Mouse (Mus musculus) midbrain, embryonic 16.5 days (tissue): ENCODE measurements around the gene Ap4e1. TPM values are rescaled to one million over a fixed set of nuclear protein-coding genes. Genes with fewer than 3 reads are reported as not detected.
A peak's percentile ranks its signal among the peaks of the same experiment; 100 is the strongest.
"Not testable (repeated sequence)": the region's sequence is repeated elsewhere in the genome, so short reads cannot be mapped to it uniquely, and the experiment has no call there.

Source experiments
- ATAC-seq: fragments of 200-750 bp; cut with Nextera tagmentation; 2 replicates; pipeline ENCODE4 v1.8.0; 2017; ENCODE audit warnings: moderate TSS enrichment
- H3K27ac ChIP-seq: fragments of 300-500 bp; sonication (generic); 2 replicates; pipeline ENCODE4 v1.5.1; 2014; ENCODE audit warnings: mild to moderate bottlenecking, low read length, mixed read lengths
- H3K27me3 ChIP-seq: fragments of 300-500 bp; sonication (generic); 2 replicates; pipeline ENCODE4 v1.6.1; 2014; ENCODE audit warnings: low read depth, low read length, mixed read lengths; ENCODE audit not compliant: control insufficient read depth, insufficient read depth
- H3K36me3 ChIP-seq: fragments of 300-500 bp; sonication (generic); 2 replicates; pipeline ENCODE4 v1.6.1; 2014; ENCODE audit warnings: mild to moderate bottlenecking, low read length, moderate library complexity, mixed read lengths; ENCODE audit not compliant: control insufficient read depth, insufficient read depth
- H3K4me1 ChIP-seq: fragments of 300-500 bp; sonication (generic); 2 replicates; pipeline ENCODE4 v1.6.1; 2014; ENCODE audit warnings: mild to moderate bottlenecking, low read length, mixed read lengths; ENCODE audit not compliant: control insufficient read depth, insufficient read depth
- H3K4me2 ChIP-seq: fragments of 300-500 bp; sonication (generic); 2 replicates; pipeline ENCODE4 v1.6.1; 2014; ENCODE audit warnings: mild to moderate bottlenecking, low read length, mixed read lengths
- H3K4me3 ChIP-seq: fragments of 300-500 bp; sonication (generic); 2 replicates; pipeline ENCODE4 v1.5.1; 2014; ENCODE audit warnings: low read depth, mild to moderate bottlenecking, low read length, moderate library complexity, mixed read lengths
- H3K9ac ChIP-seq: fragments of 300-500 bp; sonication (generic); 2 replicates; pipeline ENCODE4 v1.6.1; 2014; ENCODE audit warnings: low read depth, low read length, mixed read lengths
- H3K9me3 ChIP-seq: fragments of 300-500 bp; sonication (generic); replicated peaks from 2 replicates; pipeline ENCODE4 v1.6.1; 2014; ENCODE audit warnings: mild to moderate bottlenecking, low read length, mixed read lengths; ENCODE audit not compliant: control insufficient read depth, poor library complexity, severe bottlenecking
- WGBS: fragments of 180-500 bp; shearing (Covaris S2); extraction: QIAGEN DNeasy Blood & Tissue Kit; methylation state at CpG from one replicate; pipeline ENCODE4 v1.1.7; 2014; 5-methylcytosine and 5-hydroxymethylcytosine counted together
- polyA plus RNA-seq: library from polyadenylated mRNA; unstranded; fragments of >200 nt; fragmentation: Nextera tagmentation; extraction: Ambion mirVana; gene quantifications from 2 replicates; pipeline ENCODE4 v1.2.1, GENCODE M21; 2015

Ap4e1 gene
- polyA plus RNA-seq, 1 experiment from 2014 or later: 10.8 TPM

DNA sequence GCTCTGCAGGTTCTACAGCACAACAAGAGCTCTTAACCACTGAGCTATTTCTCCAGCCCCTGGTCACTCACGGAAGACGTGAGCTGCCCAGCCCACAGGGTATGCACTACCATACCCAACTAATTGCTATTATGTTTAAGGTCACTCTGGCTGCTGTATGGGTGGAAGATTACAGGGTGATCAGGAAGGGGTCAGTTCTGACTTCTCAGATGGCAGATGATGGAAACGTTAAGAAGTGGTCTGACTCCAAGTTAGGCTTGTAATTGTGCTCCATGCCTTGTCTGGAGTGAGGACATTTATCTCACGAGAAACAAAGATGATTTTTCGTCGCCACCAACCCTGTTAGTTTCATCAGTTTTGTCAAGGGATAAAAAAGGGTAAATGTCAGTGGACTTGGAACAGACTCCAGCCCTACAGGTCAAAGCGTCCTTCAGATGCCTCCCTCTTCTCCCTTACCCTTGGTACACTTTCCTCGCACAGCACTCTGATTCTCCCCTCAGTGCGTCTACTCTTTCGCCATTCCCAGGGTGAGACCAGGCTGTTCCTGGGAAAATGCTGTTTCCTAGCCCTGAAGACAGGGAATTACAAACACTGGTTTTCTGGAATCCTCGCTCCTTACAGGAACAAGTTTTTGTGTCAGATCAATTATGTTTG lies 61.4 kb downstream of the Ap4e1 start:
- Histone ChIP-seq H3K27ac (no peak overlapping the region), H3K4me1 (peaks cover 11% of the 10 kb centered on the region; the same call in 1 of the 2 replicates), H3K27me3 (no peaks in the 10 kb centered on the region), H3K9ac (peak overlapping the region; percentile 79), H3K9me3 (no peaks in the 10 kb centered on the region), H3K4me3 (peak overlapping the region; percentile 72), H3K4me2 (peak overlapping the region; percentile 68), H3K36me3 (no peaks in the 10 kb centered on the region)
- ATAC-seq: no peak
- WGBS: 13% methylated on average over 11 of the region's 11 CpGs

- Histone ChIP-seq H3K27ac (peak within 1 kb of the TSS; percentile 62; the same call in 1 of the 2 replicates), H3K4me2 (peak within 1 kb of the TSS; percentile 68), H3K4me3 (peak within 1 kb of the TSS; percentile 72), H3K9me3 (no peaks in the 10 kb centered on the region), H3K27me3 (no peaks in the 10 kb centered on the region), H3K9ac (peak within 1 kb of the TSS; percentile 79), H3K36me3 (no peaks in the 10 kb centered on the region), H3K4me1 (peaks cover 11% of the 10 kb centered on the region; the same call in 1 of the 2 replicates)
- peak; percentile 100 for ATAC-seq
- under 1% methylated on average over 32 of the region's 32 CpGs for WGBS
Measured at GRCm38 (mm10) chr2:127070435-127070841, 61.9 kb downstream of the Ap4e1 start, which contains the start of gene Blvra. TSS of gene Blvra (plus strand) at chr2:127070665.

GRCm38 (mm10) chr2:127070879-127071278 lies 62.4 kb downstream of the Ap4e1 start:
- peak overlapping the region; percentile 79 for H3K9ac ChIP-seq
- no peaks in the 10 kb centered on the region for H3K27me3 ChIP-seq
- H3K9me3 ChIP-seq: no peaks in the 10 kb centered on the region
- 8% methylated on average over 9 of the region's 9 CpGs for WGBS
- peak overlapping the region; percentile 72 for H3K4me3 ChIP-seq
- peaks cover 11% of the 10 kb centered on the region; the same call in 1 of the 2 replicates for H3K4me1 ChIP-seq
- peak; percentile 79 for ATAC-seq
- peak overlapping the region; percentile 68 for H3K4me2 ChIP-seq
- H3K27ac ChIP-seq: peak overlapping the region; percentile 62; the same call in 1 of the 2 replicates
- H3K36me3 ChIP-seq: no peaks in the 10 kb centered on the region

DNA sequence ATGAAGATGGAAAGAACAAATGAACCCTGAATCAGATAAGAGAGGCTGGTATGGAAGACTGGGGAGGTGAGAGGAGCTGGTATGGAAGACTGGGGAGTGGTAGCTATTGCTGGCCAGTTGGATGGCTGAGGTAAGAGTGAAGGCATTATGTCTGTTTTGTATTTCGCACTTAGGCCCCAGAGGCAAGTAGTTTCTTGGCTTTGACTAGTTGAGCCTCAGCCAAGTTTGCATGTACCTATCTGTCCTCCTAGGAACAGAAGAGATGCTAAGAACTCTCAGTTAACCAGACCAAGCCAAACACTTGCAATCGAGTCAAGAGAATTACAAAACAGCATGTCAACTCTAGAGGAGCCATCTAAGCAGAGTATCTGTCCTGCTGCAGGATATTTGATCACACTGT lies 65.6 kb downstream of the Ap4e1 start:
- no peak overlapping the region for H3K4me2 ChIP-seq
- WGBS: 95% methylated on average over 2 of the region's 2 CpGs
- H3K27me3 ChIP-seq: no peaks in the 10 kb centered on the region
- H3K9ac ChIP-seq: no peak overlapping the region
- no peaks in the 10 kb centered on the region for H3K36me3 ChIP-seq
- H3K9me3 ChIP-seq: no peaks in the 10 kb centered on the region
- no peak overlapping the region for H3K27ac ChIP-seq
- ATAC-seq: no peak
- peaks cover 11% of the 10 kb centered on the region; the same call in 1 of the 2 replicates for H3K4me1 ChIP-seq
- H3K4me3 ChIP-seq: no peak overlapping the region

- 70% methylated on average over 9 of the region's 9 CpGs for WGBS
Measured at GRCm38 (mm10) chr2:127077611-127078010, 69.1 kb downstream of the Ap4e1 start.

DNA sequence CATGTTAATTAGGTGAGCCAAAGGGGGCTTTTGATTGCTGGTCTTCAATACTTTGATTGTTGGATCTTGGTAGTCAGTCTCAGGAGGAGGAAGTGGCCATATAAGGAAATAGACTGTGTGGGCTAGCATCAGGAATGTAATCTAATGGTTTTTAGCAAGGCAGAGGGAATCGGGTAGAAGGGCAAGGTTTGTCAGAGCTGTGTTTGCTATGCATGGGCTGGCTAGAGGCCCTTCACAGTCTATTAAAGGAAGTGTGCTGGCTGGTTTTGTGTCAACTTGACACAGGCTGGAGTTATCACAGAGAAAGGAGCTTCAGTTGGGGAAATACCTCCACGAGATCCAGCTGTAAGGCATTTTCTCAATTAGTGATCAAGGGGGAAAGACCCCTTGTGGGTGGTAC lies 70.5 kb downstream of the Ap4e1 start:
- H3K4me2 ChIP-seq, H3K27ac ChIP-seq, H3K4me1 ChIP-seq, H3K36me3 ChIP-seq, ATAC-seq, H3K9me3 ChIP-seq, H3K9ac ChIP-seq, H3K4me3 ChIP-seq, H3K27me3 ChIP-seq: not testable (repeated sequence)
- WGBS: 69% methylated on average over 2 of the region's 2 CpGs

More at GRCm38 (mm10) chr2:127077611-127078010, 69.1 kb downstream of the Ap4e1 start:
- no peak overlapping the region for H3K4me3 ChIP-seq
- H3K4me2 ChIP-seq: no peak overlapping the region
- H3K27me3 ChIP-seq: no peaks in the 10 kb centered on the region
- ATAC-seq: no peak
- no peaks in the 10 kb centered on the region for H3K4me1 ChIP-seq
- no peak overlapping the region for H3K9ac ChIP-seq
- no peak overlapping the region for H3K27ac ChIP-seq
- no peaks in the 10 kb centered on the region for H3K9me3 ChIP-seq
- H3K36me3 ChIP-seq: no peaks in the 10 kb centered on the region

DNA sequence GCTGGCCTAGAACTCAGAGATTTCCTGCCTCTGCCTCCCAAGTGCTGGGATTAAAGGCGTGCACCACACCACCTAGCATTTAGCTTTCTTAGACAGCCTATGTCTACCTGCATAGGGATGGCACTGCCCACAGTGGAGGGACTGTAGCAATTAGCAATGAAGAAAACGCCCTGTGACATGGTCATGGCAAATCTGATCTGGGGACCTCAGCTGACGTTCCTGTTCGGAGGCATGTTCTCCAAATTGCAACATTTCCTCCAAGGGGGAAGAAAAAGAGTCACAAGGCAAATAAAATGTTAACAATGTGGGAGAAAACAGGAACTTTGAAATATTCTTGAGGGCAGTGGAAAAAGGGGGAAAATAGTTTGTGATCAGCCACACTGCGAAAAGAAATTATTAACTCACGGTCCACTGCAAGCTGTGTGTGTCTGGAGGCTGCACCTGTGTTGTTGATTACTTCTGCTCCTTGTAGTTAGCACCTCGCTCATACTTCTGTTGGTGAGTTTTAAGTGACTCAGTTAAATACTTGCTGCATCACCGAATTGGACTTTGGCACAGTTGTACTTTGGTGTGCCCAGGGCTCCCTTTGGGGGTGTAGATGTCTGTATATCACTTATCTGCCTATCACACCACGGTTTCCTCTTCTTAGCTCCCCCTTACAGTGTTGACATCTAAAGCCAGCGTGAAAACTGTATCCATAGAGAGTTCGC lies 71.5 kb downstream of the Ap4e1 start:
- H3K4me1 ChIP-seq: no peaks in the 10 kb centered on the region
- H3K36me3 ChIP-seq: peaks cover 2% of the 10 kb centered on the region; the same call in 1 of the 2 replicates
- ATAC-seq: no peak
- no peak overlapping the region for H3K9ac ChIP-seq
- no peak overlapping the region for H3K27ac ChIP-seq
- no peaks in the 10 kb centered on the region for H3K9me3 ChIP-seq
- H3K27me3 ChIP-seq: no peaks in the 10 kb centered on the region
- no peak overlapping the region for H3K4me2 ChIP-seq
- WGBS: 92% methylated on average over 11 of the region's 11 CpGs
- H3K4me3 ChIP-seq: no peak overlapping the region

DNA sequence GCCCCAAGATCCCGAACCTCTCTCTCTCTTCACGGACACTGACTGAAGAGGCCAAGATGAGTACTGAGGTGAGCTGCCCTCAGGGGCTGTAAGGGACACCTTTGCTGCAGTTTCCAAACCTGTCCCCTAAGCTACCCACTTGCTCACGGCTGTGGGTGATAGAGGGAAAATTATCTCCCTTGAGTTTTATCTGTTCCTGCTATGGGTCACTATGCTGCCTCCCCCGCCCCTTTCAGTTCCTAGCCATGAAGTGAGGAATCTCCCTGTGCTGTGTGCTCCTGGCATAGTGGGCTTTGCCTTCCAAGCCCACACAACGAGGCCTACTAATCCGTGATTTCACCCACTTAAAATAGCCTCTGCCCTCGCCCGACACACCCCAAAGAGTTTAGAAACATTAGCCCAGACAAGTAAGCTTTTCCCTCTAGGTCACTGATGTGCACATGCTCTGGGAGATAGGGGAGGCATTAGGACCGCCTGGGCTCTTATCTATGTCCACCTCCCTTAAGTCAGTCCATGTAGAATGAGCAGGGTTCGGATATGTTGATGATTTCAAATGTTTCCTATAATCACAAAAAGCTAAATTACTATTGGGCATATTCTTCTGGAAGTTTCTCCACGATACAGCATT lies 72.2 kb downstream of the Ap4e1 start:
- H3K9ac ChIP-seq: no peak overlapping the region
- no peak overlapping the region for H3K4me3 ChIP-seq
- no peak overlapping the region for H3K27ac ChIP-seq
- no peak overlapping the region for H3K4me2 ChIP-seq
- WGBS: 90% methylated on average over 11 of the region's 11 CpGs
- no peaks in the 10 kb centered on the region for H3K9me3 ChIP-seq
- ATAC-seq: no peak
- no peaks in the 10 kb centered on the region for H3K27me3 ChIP-seq
- no peaks in the 10 kb centered on the region for H3K4me1 ChIP-seq
- peaks cover 2% of the 10 kb centered on the region; the same call in 1 of the 2 replicates for H3K36me3 ChIP-seq
